In the genomic region with DNA sequence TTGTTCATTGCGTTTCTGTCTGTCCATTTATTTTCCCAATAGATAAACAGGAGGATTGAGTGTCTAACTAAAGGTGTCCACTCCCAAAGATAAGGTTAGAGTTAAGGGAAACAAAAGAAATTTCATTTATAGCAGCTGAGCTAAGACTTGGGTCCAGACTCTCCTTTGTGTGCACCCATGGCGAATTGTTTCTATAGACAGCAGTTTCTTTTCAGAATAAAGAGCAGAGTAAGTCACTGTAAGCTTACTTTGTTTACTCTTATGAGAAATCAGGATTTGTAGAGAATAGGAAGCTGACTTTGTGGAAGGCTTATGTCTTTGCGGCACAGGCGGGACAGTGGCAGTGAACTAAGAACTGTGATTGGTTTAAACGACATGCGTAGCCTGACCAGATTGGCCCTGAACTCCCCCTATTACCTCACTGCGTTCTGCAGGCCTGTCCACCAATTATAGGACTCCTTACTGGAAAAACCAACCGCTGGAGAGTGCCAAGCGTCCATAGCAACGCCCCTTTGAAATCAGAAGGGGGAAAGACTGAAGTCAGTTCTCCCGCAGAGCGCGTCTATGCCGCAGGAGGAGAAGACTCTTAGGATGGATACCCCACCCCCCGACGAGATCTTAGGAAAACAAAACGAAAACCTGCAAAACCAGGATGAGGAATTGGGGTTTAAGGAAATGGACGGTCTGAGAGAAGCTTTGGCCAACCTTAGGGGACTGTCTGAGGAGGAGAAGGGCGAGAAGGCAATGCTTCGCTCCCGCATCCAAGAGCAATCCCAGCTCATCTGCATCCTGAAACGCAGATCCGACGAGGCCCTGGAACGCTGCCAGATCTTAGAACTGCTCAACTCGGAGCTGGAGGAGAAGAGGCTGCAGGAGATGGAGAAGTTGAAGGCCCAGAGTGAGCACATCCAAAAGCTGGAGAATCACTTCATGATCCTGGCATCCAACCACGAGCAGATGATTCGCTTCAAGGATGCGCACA, we compare ENCODE assay signal across 8 mouse cellular contexts. TPM values are rescaled to one million over a fixed set of nuclear protein-coding genes. Genes with fewer than 3 reads are reported as not detected.
A peak's percentile ranks its signal among the peaks of the same experiment; 100 is the strongest.
DNase-seq lines count a peak whose midpoint lies in the region; ATAC-seq and TF ChIP-seq lines count a peak whose summit lies in the region.

Gene Ccdc89 (plus strand): TSS at position 558 of the 982 bp plus-strand sequence.

- peak within 1 kb of the TSS; percentile 66 for H3K4me2 ChIP-seq in forebrain, embryonic 13.5 days
- peak within 1 kb of the TSS; percentile 91 for H3K4me2 ChIP-seq in heart, postnatal 0 days (ENCODE audit: low read depth, low read length)
- H3K4me2 ChIP-seq in liver, embryonic 12.5 days = peak within 1 kb of the TSS; percentile 56
- peak within 1 kb of the TSS; percentile 69 for H3K4me2 ChIP-seq in stomach, postnatal 0 days (replicated peaks; ENCODE audit: low read depth)

- H3K27me3 ChIP-seq in ES-Bruce4 (ENCODE audit: control insufficient read depth, insufficient read depth, low read length, poor library complexity, severe bottlenecking) = no peaks in the 10 kb centered on the region
- H3K27me3 ChIP-seq in forebrain, embryonic 13.5 days = no peaks in the 10 kb centered on the region
- H3K27me3 ChIP-seq in heart, postnatal 0 days (ENCODE audit: control insufficient read depth, insufficient read depth, low read length) = no peaks in the 10 kb centered on the region
- H3K27me3 ChIP-seq in liver, embryonic 12.5 days (replicated peaks) = peaks cover 8% of the 10 kb centered on the region; the same call in 1 of the 2 replicates
- no peaks in the 10 kb centered on the region for H3K27me3 ChIP-seq in stomach, postnatal 0 days (ENCODE audit: control insufficient read depth, insufficient read depth, low read length)

- peak; percentile 40 for DNase-seq in c-Kit-positive CD71-positive TER-119-positive erythroid progenitor cells, embryonic 14.5 days (ENCODE audit: low spot score)
- DNase-seq in heart, postnatal 0 days (ENCODE audit: low spot score) = peak; percentile 97
- peak; percentile 86 to 92 for DNase-seq in kidney, postnatal 25 days
- peak; percentile 57 for DNase-seq in naive thymus-derived CD4-positive, alpha-beta T cell, adult 2 months (ENCODE audit: low read depth)
- peak; percentile 84 for DNase-seq in stomach, postnatal 0 days (ENCODE audit: low spot score)

- no peak within 1 kb of the TSS for H3K27ac ChIP-seq in ES-Bruce4 (ENCODE audit: insufficient read depth, low read length)
- 0 out of 2 replicates have a peak within 1 kb of the TSS, but pooled peaks have one; percentile 25 for H3K27ac ChIP-seq in forebrain, embryonic 13.5 days
- H3K27ac ChIP-seq in heart, postnatal 0 days (ENCODE audit: low read depth) = peak within 1 kb of the TSS; percentile 20; the same call in 1 of the 2 replicates
- no peak within 1 kb of the TSS for H3K27ac ChIP-seq in liver, embryonic 12.5 days
- 0 out of 2 replicates have a peak within 1 kb of the TSS, but pooled peaks have one; percentile 8 for H3K27ac ChIP-seq in stomach, postnatal 0 days (replicated peaks)

- no peak within 1 kb of the TSS for H3K9ac ChIP-seq in ES-Bruce4 (ENCODE audit: low read depth, poor library complexity, severe bottlenecking)
- H3K9ac ChIP-seq in forebrain, embryonic 13.5 days = peak within 1 kb of the TSS; percentile 54
- H3K9ac ChIP-seq in heart, postnatal 0 days (replicated peaks; ENCODE audit: low read depth, low read length) = peak within 1 kb of the TSS; percentile 33; the same call in 1 of the 2 replicates
- no peak within 1 kb of the TSS; the same call in 1 of the 2 replicates for H3K9ac ChIP-seq in liver, embryonic 12.5 days
- H3K9ac ChIP-seq in stomach, postnatal 0 days (ENCODE audit: low read length) = peak within 1 kb of the TSS; percentile 60

- peaks cover 5% of the 10 kb centered on the region; the same call in 1 of the 2 replicates for H3K9me3 ChIP-seq in ES-Bruce4 (replicated peaks; ENCODE audit: control insufficient read depth, insufficient read depth, low read length, poor library complexity, severe bottlenecking)
- no peaks in the 10 kb centered on the region for H3K9me3 ChIP-seq in forebrain, embryonic 13.5 days (replicated peaks)
- H3K9me3 ChIP-seq in heart, postnatal 0 days (replicated peaks; ENCODE audit: control insufficient read depth, low read length) = no peaks in the 10 kb centered on the region
- H3K9me3 ChIP-seq in liver, embryonic 12.5 days (replicated peaks) = no peaks in the 10 kb centered on the region
- no peaks in the 10 kb centered on the region for H3K9me3 ChIP-seq in stomach, postnatal 0 days (ENCODE audit: control insufficient read depth, low read length)

- peak within 1 kb of the TSS; percentile 38 for H3K4me3 ChIP-seq in ES-Bruce4 (ENCODE audit: low read depth, low read length)
- H3K4me3 ChIP-seq in forebrain, embryonic 13.5 days = peak within 1 kb of the TSS; percentile 39
- H3K4me3 ChIP-seq in heart, postnatal 0 days (ENCODE audit: low read depth, low read length) = peak within 1 kb of the TSS; percentile 52
- H3K4me3 ChIP-seq in liver, embryonic 12.5 days = peak within 1 kb of the TSS; percentile 31
- peak within 1 kb of the TSS; percentile 33 for H3K4me3 ChIP-seq in stomach, postnatal 0 days (ENCODE audit: low read depth, low read length)

- TF ChIP-seq CTCF in ES-Bruce4 (IDR thresholded peaks at IDR 0.05; ENCODE audit: low read depth, low read length) = no peak
- TF ChIP-seq CTCF in heart, postnatal 0 days (IDR thresholded peaks at IDR 0.05; ENCODE audit: low read depth) = no peak
- no peak for TF ChIP-seq CTCF in stomach, postnatal 0 days (IDR thresholded peaks at IDR 0.05; ENCODE audit: low read depth)

- no peak for TF ChIP-seq EP300 in ES-Bruce4 (IDR thresholded peaks at IDR 0.05; ENCODE audit: insufficient read depth, low read depth, low read length)
- no peak for TF ChIP-seq EP300 in heart, postnatal 0 days (IDR thresholded peaks at IDR 0.05; ENCODE audit: low read depth)
- peak; percentile 80 for TF ChIP-seq EP300 in stomach, postnatal 0 days (optimal IDR thresholded peaks at IDR 0.05)

- H3K4me1 ChIP-seq in ES-Bruce4 (ENCODE audit: control insufficient read depth, insufficient read depth, low read length) = no peaks in the 10 kb centered on the region
- peaks cover 11% of the 10 kb centered on the region; the same call in 1 of the 2 replicates for H3K4me1 ChIP-seq in forebrain, embryonic 13.5 days
- H3K4me1 ChIP-seq in heart, postnatal 0 days (ENCODE audit: control insufficient read depth, insufficient read depth) = peaks cover 5% of the 10 kb centered on the region
- no peaks in the 10 kb centered on the region for H3K4me1 ChIP-seq in liver, embryonic 12.5 days
- H3K4me1 ChIP-seq in stomach, postnatal 0 days (replicated peaks; ENCODE audit: control insufficient read depth, insufficient read depth) = no peaks in the 10 kb centered on the region

- 22% methylated on average over 29 of the region's 29 CpGs for WGBS in forebrain, embryonic 13.5 days
- WGBS in heart, postnatal 0 days = 19% methylated on average over 29 of the region's 29 CpGs
- WGBS in liver, embryonic 12.5 days (ENCODE audit: insufficient replicate concordance) = 20% methylated on average over 29 of the region's 29 CpGs
- 17% methylated on average over 29 of the region's 29 CpGs for WGBS in stomach, postnatal 0 days

- peak; percentile 100 for ATAC-seq in forebrain, embryonic 13.5 days
- ATAC-seq in heart, postnatal 0 days (ENCODE audit: insufficient read depth, low read depth) = peak; percentile 100
- ATAC-seq in liver, embryonic 12.5 days = peak; percentile 84
- ATAC-seq in stomach, postnatal 0 days (ENCODE audit: low FRiP score, low TSS enrichment) = peak; percentile 100

- H3K36me3 ChIP-seq in ES-Bruce4 (ENCODE audit: control insufficient read depth, insufficient read depth, low read length, poor library complexity, severe bottlenecking) = no peaks in the 10 kb centered on the region
- no peaks in the 10 kb centered on the region for H3K36me3 ChIP-seq in forebrain, embryonic 13.5 days (ENCODE audit: poor library complexity, severe bottlenecking)
- no peaks in the 10 kb centered on the region for H3K36me3 ChIP-seq in heart, postnatal 0 days (replicated peaks; ENCODE audit: control insufficient read depth, insufficient read depth, low read length)
- no peaks in the 10 kb centered on the region for H3K36me3 ChIP-seq in liver, embryonic 12.5 days
- H3K36me3 ChIP-seq in stomach, postnatal 0 days (ENCODE audit: control insufficient read depth, insufficient read depth, low read length) = no peaks in the 10 kb centered on the region

- no peak for TF ChIP-seq POLR2A in ES-Bruce4 (IDR thresholded peaks at IDR 0.05; ENCODE audit: insufficient read depth, low read length)

RNA-seq across cellular contexts. Expression of gene Ccdc89, which starts in this region (rescaled TPM):
- 0.67 and 0.75 TPM in 2 replicates for polyA plus RNA-seq in ES-Bruce4 (2011; ENCODE audit: insufficient read depth, insufficient read length, low read depth, missing spikeins)
- 1.3 and 2.3 TPM in 2 replicates for polyA plus RNA-seq in forebrain, embryonic 13.5 days (2015; fragmentation: Nextera tagmentation; extraction: Ambion mirVana)
- not detected in 2 replicates for total RNA-seq in heart, postnatal 0 days (2014; rRNA removed; ENCODE audit: low replicate concordance)
- polyA plus RNA-seq in heart, postnatal 0 days (2015; fragmentation: Nextera tagmentation; extraction: Ambion mirVana) = 0.30 and 0.51 TPM in 2 replicates
- polyA plus RNA-seq in liver, embryonic 12.5 days (2016; fragmentation: Nextera tagmentation; extraction: Ambion mirVana) = 0.26 and 0.41 TPM in 2 replicates
- polyA plus RNA-seq in stomach, postnatal 0 days (2015; fragmentation: Nextera tagmentation; extraction: Ambion mirVana) = 0.56 and 0.91 TPM in 2 replicates

Comparison
In these comparisons a context has a peak if more than half of its experiments do, and no peak if none do; other contexts are left out.
1. Peak in DNase-seq, ATAC-seq, H3K4me3 ChIP-seq, H3K27ac ChIP-seq, H3K9ac ChIP-seq and H3K4me2 ChIP-seq in heart, postnatal 0 days; RNA of the gene not detected or under 1 TPM.
2. Peak in ATAC-seq, H3K4me3 ChIP-seq and H3K4me2 ChIP-seq in liver, embryonic 12.5 days; RNA of the gene not detected or under 1 TPM.
3. Peak in DNase-seq, ATAC-seq, H3K4me3 ChIP-seq, H3K27ac ChIP-seq, H3K9ac ChIP-seq and H3K4me2 ChIP-seq in stomach, postnatal 0 days; RNA of the gene not detected or under 1 TPM.
4. DNase-seq: peak in every context shown above with its lines; median percentile 97 in heart, postnatal 0 days; 89 in kidney, postnatal 25 days; 84 in stomach, postnatal 0 days; 57 in naive thymus-derived CD4-positive, alpha-beta T cell, adult 2 months; 40 in c-Kit-positive CD71-positive TER-119-positive erythroid progenitor cells, embryonic 14.5 days.